24 mouse cellular contexts compared by ENCODE assay signal in the genomic region with DNA sequence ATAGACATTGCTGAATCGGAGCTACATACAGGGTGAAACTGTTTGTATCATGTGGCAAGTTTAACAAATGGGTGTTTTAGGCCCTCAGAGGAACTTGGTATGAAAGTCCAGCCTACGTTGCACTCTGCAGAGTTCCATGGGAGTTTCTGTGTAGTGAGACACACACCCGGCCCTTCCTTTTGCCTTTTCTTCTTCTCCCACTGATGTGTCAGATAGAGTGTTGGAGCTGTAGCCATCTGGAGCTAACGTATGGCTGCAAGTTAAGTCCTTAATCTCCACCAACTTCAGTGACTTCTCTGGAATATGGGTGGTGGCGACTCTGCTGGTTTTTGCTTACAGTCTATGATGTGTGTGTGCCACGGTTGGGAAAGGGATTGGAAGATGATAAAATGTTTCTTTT.
"Had no signal": no experiment of that assay in that cellular context is flagged by ENCODE, and none has a peak within 500 bp of the region (broad histone marks: within the 10 kb centered on the region; RNA-seq: fewer than 3 reads in every experiment).

No protein-coding gene starts in this region.

- H3K4me3 ChIP-seq: heart, adult 2 months; heart, embryonic 13.5 days; heart, embryonic 15.5 days; hindbrain, embryonic 13.5 days; hindbrain, embryonic 15.5 days; limb, embryonic 13.5 days; limb, embryonic 15.5 days; liver, embryonic 13.5 days; liver, embryonic 15.5 days had no signal

- H3K27me3 ChIP-seq: heart, embryonic 13.5 days; heart, embryonic 15.5 days; hindbrain, embryonic 13.5 days; hindbrain, embryonic 15.5 days; limb, embryonic 13.5 days; limb, embryonic 15.5 days; liver, embryonic 13.5 days; liver, embryonic 15.5 days had no signal

- H3K9me3 ChIP-seq: heart, embryonic 13.5 days; heart, embryonic 15.5 days; hindbrain, embryonic 13.5 days; hindbrain, embryonic 15.5 days; limb, embryonic 13.5 days; limb, embryonic 15.5 days; liver, embryonic 13.5 days; liver, embryonic 15.5 days had no signal

- H3K9ac ChIP-seq: heart, embryonic 13.5 days; heart, embryonic 15.5 days; hindbrain, embryonic 13.5 days; hindbrain, embryonic 15.5 days; limb, embryonic 13.5 days; limb, embryonic 15.5 days; liver, embryonic 13.5 days; liver, embryonic 15.5 days had no signal

- ATAC-seq: hindbrain, postnatal 0 days; intestine, embryonic 16.5 days had no signal

- H3K4me2 ChIP-seq: heart, embryonic 11.5 days; heart, embryonic 13.5 days; heart, embryonic 15.5 days; hindbrain, embryonic 13.5 days; hindbrain, embryonic 15.5 days; limb, embryonic 13.5 days; limb, embryonic 15.5 days; liver, embryonic 13.5 days; liver, embryonic 15.5 days had no signal

- H3K27ac ChIP-seq: heart, adult 2 months; heart, embryonic 13.5 days; heart, embryonic 15.5 days; hindbrain, embryonic 13.5 days; hindbrain, embryonic 15.5 days; hindbrain, postnatal 0 days; limb, embryonic 13.5 days; limb, embryonic 15.5 days; liver, embryonic 13.5 days; liver, embryonic 15.5 days had no signal

- H3K4me1 ChIP-seq: hindbrain, embryonic 13.5 days; hindbrain, embryonic 15.5 days; limb, embryonic 13.5 days; limb, embryonic 15.5 days; liver, embryonic 13.5 days; liver, embryonic 15.5 days had no signal

- H3K36me3 ChIP-seq: heart, embryonic 13.5 days; heart, embryonic 15.5 days; hindbrain, embryonic 13.5 days; hindbrain, embryonic 15.5 days; limb, embryonic 13.5 days; limb, embryonic 15.5 days; liver, embryonic 13.5 days; liver, embryonic 15.5 days had no signal

- DNase-seq: gastrocnemius, postnatal 14 days; gastrocnemius, postnatal 36 days; heart, adult 11 months; heart, adult 2 months; heart, postnatal 14 days; heart, postnatal 36 days; kidney, adult 11 months; kidney, adult 8-10 months; kidney, postnatal 14 days; kidney, postnatal 36 days; layer of hippocampus, adult 9-11 months; layer of hippocampus, postnatal 36 days; left cerebral cortex, postnatal 4 days; liver, embryonic 13.5 days had no signal
